Mouse (Mus musculus) ES-E14 (cell line): ENCODE measurements around the gene Notch2.

Experiments
- CHD2 ChIP-seq: IDR thresholded peaks from 2 replicates; pipeline ENCODE4 v1.6.1; 2014; ENCODE audit warnings: mild to moderate bottlenecking, low read depth, low read length, inconsistent platforms
- MAFK ChIP-seq: IDR thresholded peaks from 2 replicates; pipeline ENCODE4 v1.6.1; 2014; ENCODE audit warnings: mild to moderate bottlenecking, low read depth, low read length, inconsistent platforms; ENCODE audit not compliant: insufficient read depth
- ZC3H11A ChIP-seq: IDR thresholded peaks from 2 replicates; pipeline ENCODE4 v1.6.1; 2012; ENCODE audit warnings: low read depth, mild to moderate bottlenecking, inconsistent platforms, low read length, borderline replicate concordance
- ZNF384 ChIP-seq: IDR thresholded peaks from 2 replicates; pipeline ENCODE4 v1.6.1; 2012; ENCODE audit warnings: low read depth, low read length, inconsistent platforms

GRCm38 (mm10) chr3:98042955-98043456 is 29.7 kb downstream of the Notch2 start:
- TF ChIP-seq MAFK (no peak), ZC3H11A (no peak), ZNF384 (no peak), CHD2 (no peak)
